Mouse (Mus musculus) left cerebral cortex, adult 2 months (tissue): ENCODE results near the gene Mfsd2a. TPM values are rescaled to one million over a fixed set of nuclear protein-coding genes. Genes with fewer than 3 reads are reported as not detected.

Source experiments
- DNase-seq, 2 experiments: peaks; one replicate each; pipeline ENCODE4 v3.0.0; 2021 to 2022; ENCODE audit warnings: low spot score in 2 of 2, mixed read lengths in 1 of 2; ENCODE audit errors: extremely low spot score in 1 of 2
- H3K27ac ChIP-seq: fragments of 200-600 bp; 2 replicates; pipeline ENCODE4 v1.8.1; 2022
- H3K4me3 ChIP-seq: fragments of 200-600 bp; 2 replicates; pipeline ENCODE4 v1.8.1; 2022
- CTCF ChIP-seq: fragments of 200-600 bp; IDR thresholded peaks from 2 replicates; pipeline ENCODE4 v1.8.1; 2022; ENCODE audit warnings: antibody characterized with exemption, mild to moderate bottlenecking, moderate library complexity
- intact Hi-C: fragments of 180-260 bp; cut with DNase I; formaldehyde crosslinking; loops from one replicate; pipeline ENCODE4 v1.15.1; 2025
- total RNA-seq, 2 experiments: library from RNA; stranded (reverse); gene quantifications; 2 replicates each; pipeline ENCODE4 v1.2.3; 2021

Mfsd2a gene
- total RNA-seq, 2 experiments from 2014 or later = 35.0 to 39.8 TPM

DNA sequence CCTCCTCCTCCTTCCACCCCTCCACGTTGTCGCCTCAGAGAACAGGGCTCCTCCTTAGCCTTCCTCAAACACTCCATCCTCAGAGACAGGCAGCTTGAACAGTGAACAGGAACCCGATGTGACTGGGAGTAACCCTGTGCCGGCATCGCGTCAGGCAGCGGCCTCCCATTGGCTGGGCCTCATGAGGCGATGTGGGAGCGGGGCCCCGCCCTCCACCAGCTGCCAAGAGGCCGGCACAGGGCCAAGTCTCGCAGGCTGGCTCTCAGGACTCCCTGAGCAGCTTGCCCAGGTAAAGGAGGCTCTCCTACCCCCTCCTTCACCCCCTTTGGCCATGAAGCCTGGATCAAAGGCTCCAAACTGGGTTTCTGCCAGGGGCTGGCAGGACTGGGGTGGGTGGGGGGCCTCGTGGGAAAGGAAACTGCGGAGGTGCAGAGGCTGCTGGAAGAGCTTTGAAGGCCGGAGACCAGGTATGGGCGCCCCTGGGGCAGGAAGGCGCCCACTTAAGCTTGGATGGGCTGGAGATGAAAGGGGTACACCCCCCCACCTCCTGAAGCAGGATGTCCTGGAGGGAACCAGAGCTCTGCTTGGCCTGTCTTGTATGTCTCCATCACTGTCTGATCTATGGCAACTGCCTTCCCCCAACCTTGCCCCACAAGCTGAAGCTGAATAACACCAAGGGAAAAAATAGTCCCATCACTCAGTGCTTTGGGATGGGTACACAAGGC is 5.4 kb downstream of the Mfsd2a start:
- Histone ChIP-seq H3K4me3 (peak overlapping the region; percentile 9), H3K27ac (peak overlapping the region; percentile 83)
- peak; percentile 86 to 90 for DNase-seq
- intact Hi-C loops = no loop called here
- no peak for TF ChIP-seq CTCF

DNA sequence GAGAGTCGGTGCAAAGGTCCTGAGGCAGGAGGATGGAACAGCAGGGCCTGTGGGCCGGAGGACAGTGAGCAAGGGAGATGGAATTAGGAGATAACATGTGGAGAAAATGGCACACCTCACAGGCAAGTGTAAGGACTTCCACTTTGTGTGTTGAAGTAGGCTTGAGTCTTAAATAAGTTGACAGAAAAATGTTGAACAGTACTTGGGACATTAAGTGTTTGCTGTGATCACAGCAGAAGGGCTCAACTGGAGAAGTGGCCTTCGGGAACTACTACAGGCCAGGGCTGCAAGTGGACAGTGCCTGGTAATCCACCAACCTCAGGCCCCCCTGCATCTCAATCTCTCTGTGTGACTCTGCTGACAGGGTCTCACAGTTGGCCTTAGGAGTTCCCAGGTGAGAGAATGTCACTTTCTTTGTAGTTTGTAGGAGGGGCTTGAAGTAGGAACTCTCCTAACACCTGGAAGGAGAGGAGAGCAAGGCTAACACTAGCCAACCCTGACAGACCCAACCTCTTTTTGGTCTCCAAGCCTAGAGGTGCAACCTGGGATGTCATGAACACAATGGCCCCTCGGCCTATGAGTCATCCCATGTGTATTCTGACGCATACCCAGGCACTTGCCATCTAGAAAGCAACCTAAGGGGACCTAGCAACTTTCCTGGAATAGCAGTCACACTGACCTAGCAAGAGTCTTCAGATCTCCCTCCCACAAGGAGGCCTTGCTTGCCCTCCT is 6.1 kb downstream of the Mfsd2a start:
- intact Hi-C loops = no loop called here
- TF ChIP-seq CTCF = no peak
- peak overlapping the region; percentile 9 for H3K4me3 ChIP-seq
- no peak for DNase-seq
- H3K27ac ChIP-seq = peak overlapping the region; percentile 83

DNA sequence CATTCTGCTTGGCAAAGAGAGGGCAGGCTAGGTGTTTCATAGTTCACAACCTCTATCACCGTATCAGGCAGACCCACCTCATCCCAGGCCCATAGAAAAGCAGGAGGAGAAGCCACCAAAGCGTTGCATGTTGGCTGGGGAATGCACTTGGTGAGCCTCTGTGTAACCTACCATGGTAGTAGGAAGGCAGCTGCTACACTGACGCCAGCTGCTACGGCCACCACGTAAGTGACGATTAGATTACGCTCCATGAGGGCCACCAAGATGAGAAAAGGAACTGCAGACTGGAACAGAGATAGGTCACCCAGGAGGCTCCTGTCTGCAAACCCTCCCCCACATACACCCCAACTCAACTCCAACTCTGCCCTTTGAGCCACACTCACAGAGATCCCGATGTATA is 11.9 kb downstream of the Mfsd2a start:
- intact Hi-C loops = no loop called here
- H3K27ac ChIP-seq = no peak overlapping the region

DNA sequence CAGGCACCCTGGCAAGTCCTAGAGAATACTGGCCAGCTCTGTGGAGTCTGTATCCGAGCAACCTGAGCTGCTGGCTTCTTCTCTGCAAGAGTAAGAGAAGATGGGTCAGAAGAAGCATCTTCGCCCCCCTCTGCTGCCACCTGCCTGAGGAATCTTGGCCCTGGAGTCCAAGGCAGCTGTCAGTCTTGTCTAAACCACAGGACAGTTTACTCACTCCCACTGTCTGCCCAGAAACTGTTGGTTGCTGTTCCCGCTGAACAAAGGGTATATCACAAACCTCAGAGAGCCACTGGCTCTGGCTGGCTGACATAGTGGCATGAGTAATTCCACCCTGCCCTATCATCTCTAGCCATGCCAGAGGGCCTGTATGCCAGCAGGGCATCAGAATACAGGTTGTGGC is 13.8 kb downstream of the Mfsd2a start:
- DNase-seq = no peak
- intact Hi-C loops = no loop called here
- Histone ChIP-seq H3K4me3 (no peak overlapping the region), H3K27ac (no peak overlapping the region)
- TF ChIP-seq CTCF = no peak

More for the DNA sequence above, 11.9 kb downstream of the Mfsd2a start:
- H3K4me3 ChIP-seq = no peak overlapping the region
- TF ChIP-seq CTCF = no peak
- no peak for DNase-seq

DNA sequence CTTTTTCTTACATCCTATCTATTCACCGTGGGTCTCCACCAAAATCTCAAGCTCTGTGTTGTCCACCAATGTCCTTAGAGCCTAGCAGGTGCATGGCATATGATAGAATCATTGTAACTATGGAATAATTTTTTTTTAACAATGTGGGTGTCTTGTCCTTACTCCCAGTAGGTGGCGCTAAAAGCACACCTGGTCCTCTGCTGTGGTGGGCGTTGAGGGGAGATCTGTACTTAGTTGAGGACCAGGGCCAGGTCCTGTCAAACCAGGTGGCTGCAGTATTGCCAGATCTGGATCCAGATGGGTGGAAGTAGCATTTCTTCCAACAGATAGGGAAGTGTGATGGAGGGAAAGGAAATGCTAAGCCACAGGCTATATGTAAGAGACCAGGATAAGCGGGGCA is 16.6 kb downstream of the Mfsd2a start:
- TF ChIP-seq CTCF = peak; percentile 74
- intact Hi-C loops = no loop called here
- DNase-seq = peak in 1 of 2 experiments; percentile 22

DNA sequence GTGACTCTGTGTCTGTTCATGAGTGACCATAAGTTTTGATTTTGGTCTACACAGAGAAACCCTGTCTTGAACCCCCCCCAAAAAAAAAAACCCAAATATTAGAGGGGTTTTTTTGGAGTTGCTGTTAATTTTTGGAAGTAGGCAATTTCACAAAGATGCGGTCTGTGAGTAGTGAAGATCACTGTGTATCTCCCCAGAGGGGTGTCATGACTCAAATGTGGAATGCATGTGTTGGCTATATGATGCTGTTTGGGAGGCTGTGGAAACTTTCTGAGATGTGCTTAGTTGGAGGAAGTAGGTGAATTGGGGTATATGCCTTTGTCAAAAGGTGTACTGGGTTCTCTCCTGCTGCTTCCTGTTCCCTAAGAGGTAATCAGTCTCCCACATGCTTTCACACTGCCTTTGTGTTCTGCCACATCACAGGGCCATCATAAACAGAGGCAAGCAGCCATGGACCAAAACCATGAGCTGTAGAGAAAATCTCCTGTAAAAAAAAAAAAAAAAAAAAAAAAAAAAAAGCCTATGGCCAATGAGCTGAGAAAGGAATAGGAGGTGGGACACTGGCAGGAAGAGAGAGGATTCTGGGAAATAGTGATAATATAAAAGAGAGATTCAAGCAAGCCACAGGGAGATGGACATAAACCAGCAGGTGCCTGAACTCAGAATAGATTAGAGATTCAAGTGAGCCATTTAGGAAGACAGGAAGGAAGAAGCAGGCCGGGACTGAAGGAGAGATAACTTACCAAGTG is 21.8 kb downstream of the Mfsd2a start:
- Histone ChIP-seq H3K4me3 (no peak overlapping the region), H3K27ac (no peak overlapping the region)
- TF ChIP-seq CTCF = no peak
- intact Hi-C loops = no loop called here
- DNase-seq = no peak

More for the DNA sequence above, 16.6 kb downstream of the Mfsd2a start:
- Histone ChIP-seq H3K4me3 (no peak overlapping the region), H3K27ac (no peak overlapping the region)

DNA sequence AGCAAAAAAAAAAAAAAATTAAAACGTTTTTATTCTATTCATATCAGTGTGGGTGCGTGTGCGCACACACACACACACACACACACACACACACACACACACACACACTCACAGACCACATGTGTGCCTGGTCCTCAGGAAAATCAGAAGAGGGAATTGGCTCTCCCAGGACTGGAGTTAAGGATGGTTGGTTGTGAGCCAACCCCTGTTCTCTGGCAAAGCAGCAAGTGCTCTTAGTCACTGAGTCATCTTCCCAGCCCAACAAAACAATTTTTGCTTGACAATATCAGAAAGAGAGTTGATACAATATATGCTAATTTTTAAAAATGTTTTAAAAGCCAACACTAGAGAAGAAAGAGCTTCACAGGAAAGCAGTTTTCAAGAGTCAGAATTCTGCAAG is 23.5 kb downstream of the Mfsd2a start:
- intact Hi-C loops = no loop called here
- TF ChIP-seq CTCF = no peak

DNA sequence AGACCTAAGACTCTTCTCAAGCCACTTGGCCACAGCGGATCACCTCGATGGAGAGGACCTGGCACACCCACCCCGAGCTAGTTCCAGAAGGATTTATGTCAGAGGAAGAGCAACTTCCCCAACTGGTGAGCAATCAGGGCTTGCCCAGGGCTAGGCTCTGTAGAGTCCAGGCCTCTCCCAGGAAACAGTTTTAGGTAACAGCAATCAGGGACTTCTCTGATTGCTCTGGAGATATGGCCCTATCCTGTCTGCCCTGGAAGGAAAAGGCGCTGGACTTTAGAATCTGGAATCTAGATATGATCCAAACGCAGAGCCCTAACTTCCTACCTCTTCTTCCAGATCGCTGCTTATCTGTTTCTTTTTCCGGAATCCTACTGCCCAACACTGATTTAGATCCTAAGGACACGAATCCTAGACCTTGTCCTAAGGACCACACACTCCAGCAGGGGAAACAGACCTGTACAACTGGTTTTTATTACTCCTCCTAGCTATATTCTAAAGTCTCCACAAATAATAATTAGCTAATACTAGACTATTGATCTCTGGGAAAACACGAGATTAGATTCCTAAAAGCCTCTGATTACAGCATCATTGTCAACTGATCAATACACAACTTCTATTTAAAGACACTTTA is 25.4 kb downstream of the Mfsd2a start:
- no peak overlapping the region for H3K27ac ChIP-seq
- intact Hi-C loops = no loop called here
- no peak overlapping the region for H3K4me3 ChIP-seq
- no peak for DNase-seq
- no peak for TF ChIP-seq CTCF

More for the DNA sequence above, 23.5 kb downstream of the Mfsd2a start:
- Histone ChIP-seq H3K27ac (no peak overlapping the region), H3K4me3 (no peak overlapping the region)
- DNase-seq = no peak

DNA sequence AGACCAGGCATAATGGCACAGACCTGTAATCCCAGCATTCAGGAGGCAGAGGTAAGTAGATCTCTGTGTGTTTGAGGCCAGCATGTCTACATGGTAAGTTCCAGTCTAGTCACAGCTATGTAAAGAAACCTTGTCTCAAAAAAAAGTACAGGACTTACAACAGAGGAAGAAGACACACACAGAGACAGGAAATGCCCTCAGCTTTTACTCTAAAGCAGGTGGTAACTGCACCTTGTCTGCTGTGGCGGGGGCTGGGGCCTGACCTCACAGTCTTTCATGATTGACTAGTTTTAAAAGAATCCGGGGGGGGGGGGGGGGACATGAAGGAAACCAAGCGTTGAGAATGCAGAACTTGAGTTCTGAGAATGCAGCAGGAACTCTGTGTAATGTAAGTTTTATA is 27.1 kb downstream of the Mfsd2a start:
- no peak overlapping the region for H3K27ac ChIP-seq
- no peak overlapping the region for H3K4me3 ChIP-seq
- intact Hi-C loops = no loop called here
- no peak for TF ChIP-seq CTCF
- no peak for DNase-seq

DNA sequence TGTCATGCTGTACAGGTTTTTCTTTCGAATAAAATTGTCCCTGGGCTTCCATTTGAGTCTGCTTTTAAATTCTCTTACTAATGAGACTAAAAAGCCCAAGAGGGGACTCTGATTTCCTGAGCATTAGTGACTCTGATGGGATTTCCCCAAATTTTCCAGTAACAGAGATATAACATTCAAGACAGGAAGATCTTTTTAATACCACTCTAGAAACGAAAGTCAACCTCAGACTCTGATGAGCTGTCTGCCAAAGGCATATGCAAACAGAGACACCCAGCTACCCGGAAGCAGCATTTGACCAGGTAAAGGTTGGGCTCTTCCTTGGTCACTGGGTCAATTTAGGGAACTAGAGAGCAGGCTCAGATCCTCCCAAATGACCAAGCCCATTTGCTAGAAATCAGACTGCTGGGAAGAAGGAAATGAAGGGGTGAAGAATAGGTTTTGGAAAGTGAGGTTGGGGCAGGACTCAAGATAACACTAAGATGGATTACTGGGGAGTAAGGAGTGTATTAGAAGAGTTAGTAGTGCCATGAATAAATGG is 27.9 kb downstream of the Mfsd2a start:
- no peak overlapping the region for H3K27ac ChIP-seq
- H3K4me3 ChIP-seq = no peak overlapping the region
- intact Hi-C loops = no loop called here
- no peak for TF ChIP-seq CTCF
- DNase-seq = no peak

DNA sequence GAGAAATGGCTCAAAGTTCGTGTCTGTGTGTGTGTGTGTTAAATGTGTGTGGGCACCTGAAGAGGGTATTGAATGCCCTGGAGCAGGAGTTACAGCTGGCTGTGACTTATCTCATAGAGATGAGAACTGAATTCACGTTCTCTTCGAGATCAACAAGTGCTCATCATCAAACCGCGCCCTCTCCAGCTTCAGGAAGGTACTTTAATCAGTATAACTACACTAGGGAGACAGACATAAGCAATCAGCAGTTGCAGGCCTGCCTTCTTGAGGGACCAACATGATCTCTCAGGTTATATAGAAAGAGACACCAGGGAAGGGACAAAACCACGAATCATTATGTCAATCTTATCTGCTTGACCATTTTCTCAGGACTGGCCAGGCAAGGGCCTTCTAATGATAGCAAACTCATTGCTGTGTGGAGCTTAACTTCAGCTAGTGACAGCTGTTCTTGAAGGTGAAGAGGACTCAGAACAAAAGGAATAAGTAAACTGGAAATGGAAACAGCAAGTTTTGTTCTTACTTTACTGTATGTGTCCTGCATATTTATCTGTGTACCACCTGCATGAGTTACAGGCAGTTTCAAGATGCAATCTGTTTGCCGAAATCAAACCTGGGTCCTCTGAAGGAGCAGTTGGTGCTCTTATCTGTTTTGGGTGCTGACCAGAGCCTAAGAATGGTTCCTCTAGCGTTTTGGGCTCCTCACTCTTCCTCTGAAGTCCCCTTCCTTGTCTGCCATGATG is 28.6 kb downstream of the Mfsd2a start:
- H3K27ac ChIP-seq = no peak overlapping the region
- no peak for DNase-seq
- no peak overlapping the region for H3K4me3 ChIP-seq
- no peak for TF ChIP-seq CTCF
- intact Hi-C loops = no loop called here
